Mouse (Mus musculus) brain, embryonic 14.5 days (tissue): ENCODE measurements around the gene Dpp8. TPM values are rescaled to one million over a fixed set of nuclear protein-coding genes. Genes with fewer than 3 reads are reported as not detected.
"Not testable (repeated sequence)": the region's sequence is repeated elsewhere in the genome, so short reads cannot be mapped to it uniquely, and the experiment has no call there.

Experiments
- DNase-seq: peaks from one replicate; pipeline ENCODE4 v3.0.0-alpha.2; 2011; ENCODE audit warnings: low read depth
- CTCF ChIP-seq: fragments of 200-500 bp; IDR thresholded peaks from 2 replicates; pipeline ENCODE4 v1.5.1; 2012; ENCODE audit warnings: inconsistent platforms, mild to moderate bottlenecking, moderate library complexity, borderline replicate concordance; ENCODE audit not compliant: insufficient read depth, insufficient read length; ENCODE audit errors: extremely low read depth
- POLR2A ChIP-seq: fragments of 200-500 bp; IDR thresholded peaks from 2 replicates; pipeline ENCODE4 v1.6.1; 2012; ENCODE audit warnings: mild to moderate bottlenecking, inconsistent platforms, borderline replicate concordance; ENCODE audit not compliant: poor library complexity, insufficient read depth, insufficient read length, severe bottlenecking; ENCODE audit errors: extremely low read depth
- polyA plus RNA-seq: library from polyadenylated mRNA; depleted of rRNA; stranded (reverse); fragments of >200 nt; gene quantifications from 2 replicates; pipeline ENCODE4 v1.2.3, GENCODE M21; 2012

Dpp8 gene
- polyA plus RNA-seq, 1 experiment, result 58.3 TPM

DNA sequence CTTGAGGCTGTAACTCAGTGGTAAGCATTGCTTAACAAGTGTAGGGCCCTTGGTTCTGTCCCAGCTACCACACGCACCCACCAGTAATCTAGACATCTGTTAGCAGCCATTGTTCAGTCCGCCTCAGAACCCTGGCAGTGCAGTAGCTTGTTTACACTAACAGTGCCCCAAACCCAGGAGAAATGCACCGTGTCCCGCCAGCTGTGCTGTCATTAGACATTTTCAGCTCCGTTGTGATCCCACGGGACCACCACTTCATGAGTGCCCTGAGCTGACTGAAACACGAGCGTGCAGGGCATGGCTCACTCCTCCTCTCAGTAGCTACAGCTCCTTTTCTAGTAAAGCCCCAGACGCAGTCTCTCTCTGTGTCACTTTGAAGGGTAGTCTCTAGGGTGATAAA is 41.3 kb downstream of the Dpp8 start:
- TF ChIP-seq CTCF (no peak), POLR2A (no peak)
- DNase-seq, result peak; percentile 30

DNA sequence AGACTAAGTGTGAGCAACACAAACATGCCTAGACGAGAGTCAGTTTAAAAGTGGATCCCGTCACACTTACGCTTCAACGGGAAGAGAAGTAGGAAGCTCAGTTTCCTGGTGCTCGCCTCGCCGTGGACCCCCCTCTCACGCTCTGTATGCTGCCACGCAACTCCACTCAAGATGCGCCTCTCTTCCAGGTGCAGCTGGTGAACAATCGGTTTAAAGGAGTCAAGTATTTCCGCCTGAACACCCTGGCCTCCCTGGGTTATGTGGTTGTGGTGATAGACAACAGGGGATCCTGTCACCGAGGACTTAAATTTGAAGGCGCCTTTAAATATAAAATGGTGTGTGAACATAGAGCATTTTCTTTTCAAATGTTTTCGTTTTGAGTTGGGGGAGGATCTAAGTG is 42.0 kb downstream of the Dpp8 start:
- DNase-seq, result peak; percentile 1
- TF ChIP-seq POLR2A (no peak), CTCF (no peak)

GRCm38 (mm10) chr9:65074855-65075493 is 42.8 kb downstream of the Dpp8 start:
- TF ChIP-seq POLR2A (no peak), CTCF (no peak)
- DNase-seq, result no peak

DNA sequence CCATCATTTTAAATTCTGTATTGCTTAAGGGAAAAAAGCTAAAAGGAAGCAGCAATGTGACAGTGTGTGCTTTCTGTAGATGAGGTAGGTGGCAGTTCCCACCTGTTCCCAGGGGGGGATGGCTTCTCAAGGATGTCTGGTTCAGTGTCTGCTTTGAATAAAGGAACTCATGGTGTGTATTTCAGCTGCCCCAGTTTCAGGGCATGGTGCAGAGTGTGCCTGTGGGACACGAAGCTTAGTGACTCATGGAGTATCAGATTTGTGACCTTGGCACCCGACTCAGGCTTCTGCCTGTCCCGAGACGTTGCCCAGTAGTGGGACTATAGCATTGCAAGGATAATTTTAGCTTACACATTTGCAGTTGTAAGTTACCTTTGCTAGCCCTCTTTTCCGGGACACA is 45.3 kb downstream of the Dpp8 start:
- TF ChIP-seq CTCF, result no peak
- no peak for TF ChIP-seq POLR2A

GRCm38 (mm10) chr9:65080141-65080540 is 47.9 kb downstream of the Dpp8 start:
- not testable (repeated sequence) for DNase-seq

More for the DNA sequence above, 45.3 kb downstream of the Dpp8 start:
- no peak for DNase-seq

GRCm38 (mm10) chr9:65083075-65083765 is 51.0 kb downstream of the Dpp8 start:
- no peak for DNase-seq
- no peak for TF ChIP-seq POLR2A
- TF ChIP-seq CTCF, result no peak

DNA sequence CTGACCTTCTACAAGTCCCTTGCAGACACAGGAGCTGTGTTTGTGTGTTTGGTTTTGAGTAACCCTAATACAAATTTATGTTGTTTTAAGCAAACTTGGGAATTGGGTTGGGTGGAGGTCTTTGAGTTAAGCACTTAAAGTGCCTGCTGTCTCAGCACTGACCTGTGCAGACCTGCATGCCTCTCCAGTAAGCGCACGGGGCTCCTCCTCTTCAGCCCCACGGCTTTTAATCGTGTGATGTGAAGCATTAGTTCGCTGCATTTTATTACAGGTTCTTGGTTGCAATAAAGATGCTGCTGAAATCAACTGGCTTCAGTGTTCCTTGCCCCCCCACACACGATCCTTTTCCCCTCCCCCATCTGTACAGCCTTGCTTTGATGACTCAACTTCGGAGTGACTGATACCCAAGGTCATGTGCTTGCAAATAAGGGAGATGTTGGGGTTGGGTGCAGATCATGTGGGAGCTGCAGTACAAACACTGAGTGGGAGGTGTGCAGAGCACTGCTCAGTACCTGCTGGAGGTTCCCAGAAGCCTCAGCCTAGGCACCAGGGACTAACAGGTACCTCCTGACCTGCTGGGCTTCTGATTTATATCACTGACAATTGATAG is 52.1 kb downstream of the Dpp8 start:
- no peak for DNase-seq
- TF ChIP-seq POLR2A, result no peak
- no peak for TF ChIP-seq CTCF

- TF ChIP-seq POLR2A (no peak), CTCF (no peak)
- no peak for DNase-seq
Observed at GRCm38 (mm10) chr9:65085270-65085669, 53.1 kb downstream of the Dpp8 start.

DNA sequence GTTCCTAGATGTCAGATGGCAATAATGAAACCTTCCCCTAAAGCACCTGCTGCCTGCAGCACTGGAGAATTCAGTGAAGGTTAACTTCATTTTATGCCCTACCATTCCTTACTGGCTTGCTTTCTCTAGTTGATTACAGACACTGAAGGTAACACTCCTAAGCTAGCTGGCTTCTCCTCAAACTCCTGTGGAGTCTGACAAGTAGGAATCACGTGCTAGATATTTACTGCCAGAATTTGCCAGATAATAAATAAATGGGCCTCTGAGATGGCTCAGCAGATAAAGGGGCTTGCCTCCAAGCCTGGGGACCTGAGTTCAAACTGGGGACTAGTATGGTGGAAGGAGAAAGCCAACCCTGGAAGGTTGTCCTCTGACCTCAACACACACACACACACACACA is 54.6 kb downstream of the Dpp8 start:
- DNase-seq, result no peak
- no peak for TF ChIP-seq CTCF
- no peak for TF ChIP-seq POLR2A

DNA sequence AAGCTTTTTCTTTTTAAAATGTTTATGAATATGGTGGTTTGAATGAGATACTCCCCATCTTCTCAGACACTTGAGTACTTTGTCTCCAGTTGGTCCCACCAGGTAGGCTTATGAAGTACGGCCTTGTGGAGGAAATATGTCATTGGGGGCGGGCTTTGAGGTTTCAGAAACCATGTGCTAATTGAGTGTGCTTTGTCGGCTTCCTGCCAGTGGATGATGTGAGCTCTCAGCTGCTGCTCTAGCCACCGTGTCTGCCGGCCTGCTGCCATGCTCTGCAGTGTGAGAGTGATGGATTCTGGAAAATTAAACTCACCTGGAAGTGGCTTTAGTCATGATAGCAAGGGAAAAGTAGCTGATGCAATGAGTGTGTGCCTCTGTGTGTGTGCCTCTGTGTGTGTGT is 55.3 kb downstream of the Dpp8 start:
- peak; percentile 70 for DNase-seq
- no peak for TF ChIP-seq CTCF
- no peak for TF ChIP-seq POLR2A

DNA sequence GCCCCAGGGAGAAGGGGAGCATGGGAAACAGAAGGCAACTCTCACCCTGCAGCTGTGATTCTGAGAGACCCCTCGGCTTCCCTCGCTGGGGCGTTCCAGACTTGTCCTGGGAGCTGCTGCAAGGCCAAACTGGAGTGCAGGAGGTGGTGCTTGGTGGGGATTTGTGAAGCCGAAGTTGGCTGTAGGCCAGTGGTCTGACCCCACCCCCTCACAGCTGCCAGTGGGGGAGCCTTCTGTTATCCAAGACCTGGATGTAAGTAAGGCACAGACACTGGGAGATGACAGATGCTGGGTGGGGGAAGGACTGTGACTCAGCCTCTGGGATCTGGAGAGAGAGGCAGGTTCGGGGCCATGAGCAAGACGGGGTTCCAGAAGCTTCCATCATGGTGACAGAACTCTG is 62.0 kb downstream of the Dpp8 start:
- DNase-seq, result peak; percentile 91

More for the DNA sequence above, 62.0 kb downstream of the Dpp8 start:
- TF ChIP-seq CTCF (no peak), POLR2A (no peak)
